Mouse (Mus musculus): ENCODE results near the gene Nop14.

Nop14 gene

GRCm38 (mm10) chr5:34661909-34662308 is 2.0 kb upstream of the Nop14 start:
- H3K4me3 ChIP-seq (replicated peaks; ENCODE audit: low read length) = no peak overlapping the region
- peaks cover 11% of the 10 kb centered on the region for H3K36me3 ChIP-seq (ENCODE audit: insufficient read depth, low read length)
- peaks cover 25% of the 10 kb centered on the region for H3K4me1 ChIP-seq (replicated peaks; ENCODE audit: low read depth, low read length)
- H3K27me3 ChIP-seq (ENCODE audit: insufficient read depth, low read length) = peaks cover 29% of the 10 kb centered on the region
- H3K9me3 ChIP-seq (ENCODE audit: low read length) = no peaks in the 10 kb centered on the region
- no peak for TF ChIP-seq POU5F1 (IDR thresholded peaks at IDR 0.05; ENCODE audit: borderline replicate concordance, low read length)
- TF ChIP-seq NANOG (IDR thresholded peaks at IDR 0.05; ENCODE audit: borderline replicate concordance, low read length) = no peak
- no peak for TF ChIP-seq CTCF (conservative IDR thresholded peaks at IDR 0.05; ENCODE audit: low read length)

DNA sequence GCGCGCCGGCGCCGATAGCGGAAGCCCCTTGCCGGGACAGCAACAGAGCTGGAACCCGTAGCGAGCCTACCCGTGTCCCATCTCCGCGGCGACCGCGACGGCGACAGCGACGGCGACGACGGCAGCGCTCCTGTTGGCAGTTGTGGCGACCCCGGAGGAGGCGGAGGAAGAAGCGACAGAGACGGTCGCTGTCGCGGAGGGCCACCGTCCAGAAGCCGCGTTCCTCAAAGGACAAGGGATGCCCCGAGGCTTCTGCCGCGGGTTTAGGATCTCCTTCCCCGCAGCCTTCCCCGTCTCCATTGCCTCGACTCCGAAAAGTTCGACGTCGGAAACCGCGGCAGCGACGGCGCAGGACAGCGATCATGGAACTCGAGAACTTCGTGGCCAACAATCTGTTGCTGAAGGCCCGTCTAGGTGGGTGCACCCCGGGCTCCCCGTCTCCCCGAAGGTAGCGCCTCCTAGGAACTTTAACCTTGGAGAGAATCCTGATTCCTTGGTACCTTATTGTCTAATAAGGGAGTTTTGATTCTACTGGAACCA is 713 bp upstream of the Nop14 start:
- Histone ChIP-seq H3K36me3 (ENCODE audit: insufficient read depth, low read length) (peaks cover 23% of the 10 kb centered on the region), H3K4me1 (replicated peaks; ENCODE audit: low read depth, low read length) (peaks cover 25% of the 10 kb centered on the region), H3K27me3 (ENCODE audit: insufficient read depth, low read length) (peaks cover 29% of the 10 kb centered on the region), H3K9me3 (ENCODE audit: low read length) (no peaks in the 10 kb centered on the region), H3K4me3 (replicated peaks; ENCODE audit: low read length) (peak overlapping the region; percentile 97)
- TF ChIP-seq NANOG (IDR thresholded peaks at IDR 0.05; ENCODE audit: borderline replicate concordance, low read length) = no peak
- TF ChIP-seq CTCF (conservative IDR thresholded peaks at IDR 0.05; ENCODE audit: low read length) = no peak
- no peak for TF ChIP-seq POU5F1 (IDR thresholded peaks at IDR 0.05; ENCODE audit: borderline replicate concordance, low read length)

- Histone ChIP-seq H3K27me3 (ENCODE audit: insufficient read depth, low read length) (peaks cover 20% of the 10 kb centered on the region), H3K9me3 (ENCODE audit: low read length) (no peaks in the 10 kb centered on the region), H3K36me3 (ENCODE audit: insufficient read depth, low read length) (peaks cover 54% of the 10 kb centered on the region), H3K4me1 (replicated peaks; ENCODE audit: low read depth, low read length) (peaks cover 25% of the 10 kb centered on the region), H3K4me3 (replicated peaks; ENCODE audit: low read length) (no peak overlapping the region)
- TF ChIP-seq POU5F1 (IDR thresholded peaks at IDR 0.05; ENCODE audit: borderline replicate concordance, low read length) (no peak), NANOG (IDR thresholded peaks at IDR 0.05; ENCODE audit: borderline replicate concordance, low read length) (no peak), CTCF (conservative IDR thresholded peaks at IDR 0.05; ENCODE audit: low read length) (no peak)
Measured at GRCm38 (mm10) chr5:34657556-34657955, 2.4 kb downstream of the Nop14 start.

DNA sequence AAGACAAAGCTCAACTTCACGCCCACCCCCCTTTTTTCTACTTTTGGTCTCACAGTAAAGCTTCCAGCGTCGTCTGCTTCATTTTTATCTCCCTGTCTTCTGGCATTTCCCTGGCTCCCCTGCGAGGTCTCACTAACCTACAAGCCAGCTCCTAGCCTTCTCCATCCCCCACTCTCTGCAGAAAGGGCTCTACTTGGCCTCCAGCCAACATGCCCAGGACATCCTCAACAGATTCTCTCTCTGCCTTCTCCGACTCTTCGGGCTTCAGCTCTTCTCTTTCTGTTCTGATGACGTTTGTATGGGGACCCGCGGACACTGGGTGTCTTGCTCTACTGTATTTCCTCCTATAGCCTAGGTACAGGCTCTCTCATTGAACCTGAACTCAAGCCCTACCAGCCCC is 5.1 kb downstream of the Nop14 start:
- H3K36me3 ChIP-seq (ENCODE audit: insufficient read depth, low read length) = peaks cover 80% of the 10 kb centered on the region
- TF ChIP-seq POU5F1 (IDR thresholded peaks at IDR 0.05; ENCODE audit: borderline replicate concordance, low read length) (no peak), CTCF (conservative IDR thresholded peaks at IDR 0.05; ENCODE audit: low read length) (no peak), NANOG (IDR thresholded peaks at IDR 0.05; ENCODE audit: borderline replicate concordance, low read length) (no peak)
- no peaks in the 10 kb centered on the region for H3K9me3 ChIP-seq (ENCODE audit: low read length)
- H3K27me3 ChIP-seq (ENCODE audit: insufficient read depth, low read length) = no peaks in the 10 kb centered on the region
- H3K4me1 ChIP-seq (replicated peaks; ENCODE audit: low read depth, low read length) = peaks cover 16% of the 10 kb centered on the region
- H3K4me3 ChIP-seq (replicated peaks; ENCODE audit: low read length) = no peak overlapping the region

- peaks cover 95% of the 10 kb centered on the region for H3K36me3 ChIP-seq (ENCODE audit: insufficient read depth, low read length)
- H3K4me3 ChIP-seq (replicated peaks; ENCODE audit: low read length) = no peak overlapping the region
- H3K27me3 ChIP-seq (ENCODE audit: insufficient read depth, low read length) = no peaks in the 10 kb centered on the region
- H3K9me3 ChIP-seq (ENCODE audit: low read length) = no peaks in the 10 kb centered on the region
- no peak for TF ChIP-seq POU5F1 (IDR thresholded peaks at IDR 0.05; ENCODE audit: borderline replicate concordance, low read length)
- no peak for TF ChIP-seq CTCF (conservative IDR thresholded peaks at IDR 0.05; ENCODE audit: low read length)
- TF ChIP-seq NANOG (IDR thresholded peaks at IDR 0.05; ENCODE audit: borderline replicate concordance, low read length) = no peak
- H3K4me1 ChIP-seq (replicated peaks; ENCODE audit: low read depth, low read length) = peaks cover 8% of the 10 kb centered on the region
Measured at GRCm38 (mm10) chr5:34652961-34653360, 7.0 kb downstream of the Nop14 start.

GRCm38 (mm10) chr5:34647581-34647980 is 12.4 kb downstream of the Nop14 start:
- peaks cover 27% of the 10 kb centered on the region for H3K4me1 ChIP-seq (replicated peaks; ENCODE audit: low read depth, low read length)
- no peak overlapping the region for H3K4me3 ChIP-seq (replicated peaks; ENCODE audit: low read length)
- H3K9me3 ChIP-seq (ENCODE audit: low read length) = no peaks in the 10 kb centered on the region
- H3K27me3 ChIP-seq (ENCODE audit: insufficient read depth, low read length) = no peaks in the 10 kb centered on the region
- TF ChIP-seq NANOG (IDR thresholded peaks at IDR 0.05; ENCODE audit: borderline replicate concordance, low read length) = no peak
- no peak for TF ChIP-seq POU5F1 (IDR thresholded peaks at IDR 0.05; ENCODE audit: borderline replicate concordance, low read length)
- peak; percentile 81 for TF ChIP-seq CTCF (conservative IDR thresholded peaks at IDR 0.05; ENCODE audit: low read length)
- H3K36me3 ChIP-seq (ENCODE audit: insufficient read depth, low read length) = peaks cover 100% of the 10 kb centered on the region

GRCm38 (mm10) chr5:34642932-34643331 is 17.0 kb downstream of the Nop14 start:
- Histone ChIP-seq H3K27me3 (ENCODE audit: insufficient read depth, low read length) (no peaks in the 10 kb centered on the region), H3K9me3 (ENCODE audit: low read length) (no peaks in the 10 kb centered on the region), H3K4me1 (replicated peaks; ENCODE audit: low read depth, low read length) (peaks cover 54% of the 10 kb centered on the region), H3K36me3 (ENCODE audit: insufficient read depth, low read length) (peaks cover 96% of the 10 kb centered on the region), H3K4me3 (replicated peaks; ENCODE audit: low read length) (no peak overlapping the region)
- TF ChIP-seq CTCF (conservative IDR thresholded peaks at IDR 0.05; ENCODE audit: low read length) (peak; percentile 39), POU5F1 (IDR thresholded peaks at IDR 0.05; ENCODE audit: borderline replicate concordance, low read length) (no peak), NANOG (IDR thresholded peaks at IDR 0.05; ENCODE audit: borderline replicate concordance, low read length) (no peak)

- Histone ChIP-seq H3K4me3 (replicated peaks; ENCODE audit: low read length) (no peak overlapping the region), H3K36me3 (ENCODE audit: insufficient read depth, low read length) (peaks cover 92% of the 10 kb centered on the region), H3K27me3 (ENCODE audit: insufficient read depth, low read length) (no peaks in the 10 kb centered on the region), H3K4me1 (replicated peaks; ENCODE audit: low read depth, low read length) (peaks cover 63% of the 10 kb centered on the region), H3K9me3 (ENCODE audit: low read length) (no peaks in the 10 kb centered on the region)
- TF ChIP-seq NANOG (IDR thresholded peaks at IDR 0.05; ENCODE audit: borderline replicate concordance, low read length) (no peak), POU5F1 (IDR thresholded peaks at IDR 0.05; ENCODE audit: borderline replicate concordance, low read length) (no peak), CTCF (conservative IDR thresholded peaks at IDR 0.05; ENCODE audit: low read length) (no peak)
Measured at GRCm38 (mm10) chr5:34641991-34642390, 18.0 kb downstream of the Nop14 start.

DNA sequence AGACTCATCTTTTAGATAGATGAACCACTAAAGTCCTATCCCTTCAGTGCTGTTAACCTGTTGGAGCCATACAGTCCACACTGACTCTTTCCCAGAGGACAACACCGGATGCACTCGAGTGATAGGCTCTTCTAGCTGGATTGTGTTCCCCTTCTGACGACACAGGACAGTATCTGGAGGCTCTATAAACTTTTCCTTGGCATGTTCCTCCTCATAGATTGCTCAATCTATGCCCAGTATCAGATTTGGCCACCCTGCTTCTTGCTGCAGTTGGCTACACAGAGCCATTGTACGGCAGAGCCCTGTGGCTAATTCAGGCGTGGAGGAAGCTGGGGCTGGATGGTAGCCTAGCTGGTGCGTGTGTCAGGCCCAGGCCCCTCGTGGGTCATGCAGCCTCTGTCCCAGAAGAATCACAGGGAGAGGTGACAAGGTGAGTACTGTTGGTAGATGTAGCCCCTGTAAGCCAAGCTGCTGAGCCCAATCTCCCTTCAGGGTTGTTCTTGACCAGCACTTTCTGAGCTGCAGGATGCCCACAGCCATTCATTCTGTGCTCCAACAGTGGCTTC is 22.3 kb downstream of the Nop14 start:
- Histone ChIP-seq H3K4me1 (replicated peaks; ENCODE audit: low read depth, low read length) (peaks cover 76% of the 10 kb centered on the region), H3K4me3 (replicated peaks; ENCODE audit: low read length) (peak overlapping the region; percentile 87)
- TF ChIP-seq NANOG (IDR thresholded peaks at IDR 0.05; ENCODE audit: borderline replicate concordance, low read length) (no peak), POU5F1 (IDR thresholded peaks at IDR 0.05; ENCODE audit: borderline replicate concordance, low read length) (no peak), CTCF (conservative IDR thresholded peaks at IDR 0.05; ENCODE audit: low read length) (no peak)

More for the DNA sequence above, 22.3 kb downstream of the Nop14 start:
- Histone ChIP-seq H3K9me3 (ENCODE audit: low read length) (no peaks in the 10 kb centered on the region), H3K27me3 (ENCODE audit: insufficient read depth, low read length) (no peaks in the 10 kb centered on the region), H3K36me3 (ENCODE audit: insufficient read depth, low read length) (peaks cover 78% of the 10 kb centered on the region)
